Mouse (Mus musculus): ENCODE measurements at regions not wholly inside any gene's neighbourhood (a gene's known extent, or its start where the extent isn't known, plus 50 kb on each side); places are given as distances from the start of the nearest gene placed in this dataset.

DNA sequence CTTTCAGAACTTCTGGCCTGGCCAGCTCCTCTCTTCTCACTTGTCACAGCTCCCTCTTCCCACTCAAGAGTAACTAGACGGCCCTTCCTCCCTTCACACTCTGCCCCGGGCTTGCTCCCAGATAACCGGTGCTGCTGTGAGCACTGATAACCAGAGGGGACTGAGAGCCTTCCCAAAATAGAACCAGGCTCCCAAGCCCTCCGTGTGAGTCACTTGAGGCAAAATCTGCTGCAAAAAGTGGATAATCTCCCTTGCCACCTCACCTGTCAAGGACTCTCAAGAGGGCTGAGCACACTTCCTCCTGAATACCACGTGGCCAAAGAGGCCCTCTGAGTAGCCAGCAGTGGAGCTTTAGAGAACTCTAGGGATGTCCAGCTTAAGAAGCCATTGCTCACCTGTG lies 257.6 kb upstream of the Irx2 start:
- H3K4me1 ChIP-seq, result peaks cover 9% of the 10 kb centered on the region; the same call in 1 of the 2 replicates
- H3K27me3 ChIP-seq, result peaks cover 8% of the 10 kb centered on the region; the same call in 1 of the 2 replicates
- WGBS, result 7% methylated on average over 5 of the region's 5 CpGs
- no peak overlapping the region for H3K4me2 ChIP-seq
- no peak overlapping the region for H3K27ac ChIP-seq
- no peaks in the 10 kb centered on the region for H3K9me3 ChIP-seq
- ATAC-seq (ENCODE audit: borderline replicate concordance, extremely low read depth, low FRiP score, low TSS enrichment), result 0 out of 2 replicates have a peak, but pooled peaks have one; percentile 46
- no peak overlapping the region for H3K9ac ChIP-seq
- no peak overlapping the region for H3K4me3 ChIP-seq
- H3K36me3 ChIP-seq, result no peaks in the 10 kb centered on the region

GRCm38 (mm10) chr13:72393366-72393765 lies 235.3 kb upstream of the Irx2 start:
- Histone ChIP-seq H3K4me1 (no peaks in the 10 kb centered on the region), H3K9ac (no peak overlapping the region), H3K4me2 (no peak overlapping the region), H3K36me3 (no peaks in the 10 kb centered on the region), H3K27me3 (no peaks in the 10 kb centered on the region), H3K4me3 (no peak overlapping the region), H3K9me3 (no peaks in the 10 kb centered on the region), H3K27ac (no peak overlapping the region)
- ATAC-seq (ENCODE audit: borderline replicate concordance, extremely low read depth, low FRiP score, low TSS enrichment), result no peak
- 93% methylated on average over 2 of the region's 2 CpGs for WGBS

GRCm38 (mm10) chr13:72400677-72401076 lies 227.9 kb upstream of the Irx2 start:
- Histone ChIP-seq H3K27me3 (no peaks in the 10 kb centered on the region), H3K4me1 (no peaks in the 10 kb centered on the region), H3K9ac (no peak overlapping the region), H3K4me2 (no peak overlapping the region), H3K27ac (no peak overlapping the region), H3K36me3 (no peaks in the 10 kb centered on the region), H3K4me3 (no peak overlapping the region), H3K9me3 (no peaks in the 10 kb centered on the region)
- ATAC-seq (ENCODE audit: borderline replicate concordance, extremely low read depth, low FRiP score, low TSS enrichment), result peak; percentile 46; the same call in 1 of the 2 replicates
- 3% methylated on average over 10 of the region's 10 CpGs for WGBS

DNA sequence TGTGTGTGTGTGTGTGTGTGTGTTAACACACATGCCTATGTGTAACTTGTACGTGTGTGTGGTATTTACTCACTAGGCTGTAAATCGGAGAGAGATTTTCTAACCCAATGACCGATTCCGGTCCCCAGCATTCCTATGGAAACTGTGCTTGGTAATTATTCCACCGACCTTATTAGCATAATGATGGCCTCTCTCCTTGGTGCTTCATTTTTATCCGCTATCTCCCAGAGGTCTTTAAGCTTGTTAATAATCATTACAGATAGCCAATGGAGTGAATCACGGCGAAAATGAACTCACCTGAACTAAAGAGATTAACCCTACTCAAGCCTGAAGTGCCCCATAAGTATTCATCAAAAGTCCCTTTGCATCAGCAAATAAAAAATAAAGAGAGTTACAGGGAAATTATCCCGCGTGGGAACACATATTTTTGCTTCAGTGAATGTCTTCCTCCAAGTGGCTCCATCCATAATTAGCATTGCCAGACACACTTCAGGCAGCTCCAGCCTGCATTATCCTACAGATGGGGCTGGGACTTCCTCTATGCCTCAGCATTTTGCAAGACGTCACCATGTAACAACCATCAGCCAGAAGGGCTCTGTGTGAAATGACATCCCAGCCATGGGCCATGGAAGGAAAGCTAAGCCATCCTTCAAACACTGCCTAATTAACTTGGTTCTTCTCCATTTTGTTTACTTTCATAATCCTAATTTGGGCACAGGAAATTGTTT lies 219.2 kb upstream of the Irx2 start:
- Histone ChIP-seq H3K9ac (no peak overlapping the region), H3K27ac (no peak overlapping the region), H3K27me3 (no peaks in the 10 kb centered on the region), H3K36me3 (no peaks in the 10 kb centered on the region), H3K4me1 (no peaks in the 10 kb centered on the region), H3K4me2 (no peak overlapping the region), H3K4me3 (no peak overlapping the region), H3K9me3 (no peaks in the 10 kb centered on the region)
- WGBS, result 77% methylated on average over 11 of the region's 11 CpGs
- no peak for ATAC-seq (ENCODE audit: borderline replicate concordance, extremely low read depth, low FRiP score, low TSS enrichment)

GRCm38 (mm10) chr13:72412656-72413055 lies 216.0 kb upstream of the Irx2 start:
- 77% methylated on average over 4 of the region's 4 CpGs for WGBS
- H3K9me3 ChIP-seq, result no peaks in the 10 kb centered on the region
- H3K9ac ChIP-seq, result no peak overlapping the region
- H3K36me3 ChIP-seq, result no peaks in the 10 kb centered on the region
- no peak overlapping the region for H3K4me2 ChIP-seq
- no peak overlapping the region for H3K27ac ChIP-seq
- H3K4me1 ChIP-seq, result no peaks in the 10 kb centered on the region
- no peak overlapping the region for H3K4me3 ChIP-seq
- no peak for ATAC-seq (ENCODE audit: borderline replicate concordance, extremely low read depth, low FRiP score, low TSS enrichment)
- H3K27me3 ChIP-seq, result no peaks in the 10 kb centered on the region

GRCm38 (mm10) chr13:72416981-72417380 lies 211.6 kb upstream of the Irx2 start:
- H3K9ac ChIP-seq, result no peak overlapping the region
- no peaks in the 10 kb centered on the region for H3K4me1 ChIP-seq
- no peak for ATAC-seq (ENCODE audit: borderline replicate concordance, extremely low read depth, low FRiP score, low TSS enrichment)
- H3K27ac ChIP-seq, result no peak overlapping the region
- H3K27me3 ChIP-seq, result no peaks in the 10 kb centered on the region
- H3K9me3 ChIP-seq, result no peaks in the 10 kb centered on the region
- no peaks in the 10 kb centered on the region for H3K36me3 ChIP-seq
- H3K4me2 ChIP-seq, result no peak overlapping the region
- no peak overlapping the region for H3K4me3 ChIP-seq
- 52% methylated on average over 2 of the region's 2 CpGs for WGBS

- no peaks in the 10 kb centered on the region for H3K4me1 ChIP-seq
- H3K9ac ChIP-seq, result no peak overlapping the region
- 78% methylated on average over 3 of the region's 3 CpGs for WGBS
- H3K4me3 ChIP-seq, result no peak overlapping the region
- no peak overlapping the region for H3K4me2 ChIP-seq
- H3K36me3 ChIP-seq, result no peaks in the 10 kb centered on the region
- no peak overlapping the region for H3K27ac ChIP-seq
- ATAC-seq (ENCODE audit: borderline replicate concordance, extremely low read depth, low FRiP score, low TSS enrichment), result no peak
- no peaks in the 10 kb centered on the region for H3K9me3 ChIP-seq
- H3K27me3 ChIP-seq, result no peaks in the 10 kb centered on the region
Measured at GRCm38 (mm10) chr13:72417816-72418215, 210.8 kb upstream of the Irx2 start.

- 62% methylated on average over 2 of the region's 2 CpGs for WGBS
- no peaks in the 10 kb centered on the region for H3K4me1 ChIP-seq
- H3K4me2 ChIP-seq, result no peak overlapping the region
- no peak overlapping the region for H3K27ac ChIP-seq
- ATAC-seq (ENCODE audit: borderline replicate concordance, extremely low read depth, low FRiP score, low TSS enrichment), result no peak
- no peak overlapping the region for H3K4me3 ChIP-seq
- H3K9me3 ChIP-seq, result no peaks in the 10 kb centered on the region
- no peaks in the 10 kb centered on the region for H3K36me3 ChIP-seq
- H3K27me3 ChIP-seq, result no peaks in the 10 kb centered on the region
- H3K9ac ChIP-seq, result no peak overlapping the region
Measured at GRCm38 (mm10) chr13:72418285-72418684, 210.3 kb upstream of the Irx2 start.

- Histone ChIP-seq H3K4me2 (no peak overlapping the region), H3K4me1 (no peaks in the 10 kb centered on the region), H3K36me3 (no peaks in the 10 kb centered on the region), H3K27me3 (no peaks in the 10 kb centered on the region), H3K27ac (no peak overlapping the region), H3K4me3 (no peak overlapping the region), H3K9me3 (no peaks in the 10 kb centered on the region), H3K9ac (no peak overlapping the region)
- peak; percentile 44 for ATAC-seq (ENCODE audit: borderline replicate concordance, extremely low read depth, low FRiP score, low TSS enrichment)
- 46% methylated on average over 4 of the region's 4 CpGs for WGBS
Measured at GRCm38 (mm10) chr13:72419532-72419931, 209.1 kb upstream of the Irx2 start.

- Histone ChIP-seq H3K27me3 (no peaks in the 10 kb centered on the region), H3K36me3 (no peaks in the 10 kb centered on the region), H3K4me3 (no peak overlapping the region), H3K9me3 (no peaks in the 10 kb centered on the region), H3K9ac (no peak overlapping the region), H3K4me2 (no peak overlapping the region), H3K27ac (no peak overlapping the region), H3K4me1 (no peaks in the 10 kb centered on the region)
- ATAC-seq (ENCODE audit: borderline replicate concordance, extremely low read depth, low FRiP score, low TSS enrichment), result no peak
- 33% methylated on average over 8 of the region's 8 CpGs for WGBS
Measured at GRCm38 (mm10) chr13:72425917-72426316, 202.7 kb upstream of the Irx2 start.

GRCm38 (mm10) chr13:72445336-72445735 lies 183.3 kb upstream of the Irx2 start:
- no peak overlapping the region for H3K27ac ChIP-seq
- no peaks in the 10 kb centered on the region for H3K36me3 ChIP-seq
- 52% methylated on average over 3 of the region's 3 CpGs for WGBS
- no peak overlapping the region for H3K9ac ChIP-seq
- H3K4me3 ChIP-seq, result no peak overlapping the region
- H3K4me1 ChIP-seq, result no peaks in the 10 kb centered on the region
- no peaks in the 10 kb centered on the region for H3K27me3 ChIP-seq
- no peak overlapping the region for H3K4me2 ChIP-seq
- no peak for ATAC-seq (ENCODE audit: borderline replicate concordance, extremely low read depth, low FRiP score, low TSS enrichment)
- no peaks in the 10 kb centered on the region for H3K9me3 ChIP-seq

DNA sequence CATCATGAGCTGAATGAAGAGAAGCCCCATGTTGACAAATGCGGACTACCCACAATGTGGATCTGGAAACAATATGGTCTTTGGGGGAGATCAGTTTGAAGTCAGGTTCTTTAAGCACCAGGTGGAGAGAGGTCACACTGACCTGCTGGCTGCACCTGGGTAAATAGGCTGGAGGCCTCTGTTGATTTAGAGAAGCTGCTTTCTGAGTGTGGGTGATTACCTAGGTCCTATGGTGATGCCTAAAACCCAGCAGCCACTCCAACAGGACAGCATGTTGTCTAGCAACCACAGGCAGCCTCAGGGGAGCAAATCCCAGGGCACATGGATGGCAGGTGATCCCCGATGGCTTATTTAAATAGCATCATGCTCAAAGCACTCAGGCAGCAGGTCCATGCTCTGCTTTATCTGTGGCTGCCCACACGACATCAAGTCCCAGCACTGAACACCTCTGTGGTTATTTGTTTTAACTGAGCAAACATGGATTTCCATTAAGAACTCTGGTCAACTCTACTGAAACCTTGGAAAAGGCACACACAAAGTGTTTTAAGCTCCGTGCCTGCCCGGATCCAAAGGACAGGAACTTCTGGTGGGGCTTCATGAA lies 180.1 kb upstream of the Irx2 start:
- Histone ChIP-seq H3K27me3 (no peaks in the 10 kb centered on the region), H3K4me1 (no peaks in the 10 kb centered on the region), H3K4me3 (no peak overlapping the region), H3K9me3 (no peaks in the 10 kb centered on the region), H3K36me3 (no peaks in the 10 kb centered on the region), H3K4me2 (no peak overlapping the region), H3K9ac (no peak overlapping the region), H3K27ac (no peak overlapping the region)
- no peak for ATAC-seq (ENCODE audit: borderline replicate concordance, extremely low read depth, low FRiP score, low TSS enrichment)
- 38% methylated on average over 5 of the region's 5 CpGs for WGBS
